Mouse (Mus musculus) embryonic fibroblast, embryonic 13.5 days (primary cell): ENCODE measurements around the gene Eef2k.

Experiments
- CTCF ChIP-seq: IDR thresholded peaks from 2 replicates; pipeline ENCODE4 v1.5.1; 2011; ENCODE audit warnings: mild to moderate bottlenecking, control low read depth, low read length, moderate library complexity, borderline replicate concordance; ENCODE audit not compliant: insufficient read depth
- POLR2A ChIP-seq: IDR thresholded peaks from 2 replicates; pipeline ENCODE4 v1.6.1; 2011; ENCODE audit warnings: low read depth, mild to moderate bottlenecking, control low read depth, low read length, moderate library complexity

DNA sequence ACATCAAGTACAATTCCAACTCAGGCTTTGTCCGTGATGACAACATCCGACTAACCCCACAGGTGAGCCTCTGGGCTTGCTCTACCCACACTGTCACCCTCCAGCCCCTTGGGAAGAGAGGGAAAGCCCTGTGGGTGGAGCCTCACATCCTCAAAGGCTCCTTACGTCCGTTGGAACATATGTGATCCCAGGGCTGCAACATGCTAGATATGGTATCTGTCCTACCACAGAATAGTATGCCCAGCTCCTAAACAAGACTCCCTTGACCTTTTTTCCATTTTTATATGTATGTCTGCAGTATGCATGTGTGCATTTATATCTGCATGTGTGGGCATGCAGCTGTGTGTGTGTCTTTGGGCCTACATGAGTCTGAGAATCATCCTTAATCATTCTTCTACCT, 42.1 kb downstream of the Eef2k start:
- TF ChIP-seq CTCF (no peak), POLR2A (no peak)
